Mouse (Mus musculus) left cerebral cortex, adult 2 months (tissue): Measurements from ENCODE around the gene Glud1. TPM values are rescaled to one million over a fixed set of nuclear protein-coding genes. Genes with fewer than 3 reads are reported as not detected.

Experiments
- DNase-seq, 2 experiments: peaks; one replicate each; pipeline ENCODE4 v3.0.0; 2021 to 2022; ENCODE audit warnings: low spot score in 2 of 2, mixed read lengths in 1 of 2; ENCODE audit errors: extremely low spot score in 1 of 2
- H3K27ac ChIP-seq: fragments of 200-600 bp; 2 replicates; pipeline ENCODE4 v1.8.1; 2022
- H3K4me3 ChIP-seq: fragments of 200-600 bp; 2 replicates; pipeline ENCODE4 v1.8.1; 2022
- CTCF ChIP-seq: fragments of 200-600 bp; IDR thresholded peaks from 2 replicates; pipeline ENCODE4 v1.8.1; 2022; ENCODE audit warnings: antibody characterized with exemption, mild to moderate bottlenecking, moderate library complexity
- intact Hi-C: fragments of 180-260 bp; cut with DNase I; formaldehyde crosslinking; loops from one replicate; pipeline ENCODE4 v1.15.1; 2025
- total RNA-seq, 2 experiments: library from RNA; stranded (reverse); gene quantifications; 2 replicates each; pipeline ENCODE4 v1.2.3; 2021

The Glud1 gene
- total RNA-seq, 2 experiments from 2014 or later = 281 to 285 TPM

- TF ChIP-seq CTCF = no peak
- Histone ChIP-seq H3K27ac (no peak overlapping the region), H3K4me3 (no peak overlapping the region)
- intact Hi-C loops = no loop called here
- no peak for DNase-seq
Observed at GRCm38 (mm10) chr14:34341993-34342392, 31.5 kb downstream of the Glud1 start.

DNA sequence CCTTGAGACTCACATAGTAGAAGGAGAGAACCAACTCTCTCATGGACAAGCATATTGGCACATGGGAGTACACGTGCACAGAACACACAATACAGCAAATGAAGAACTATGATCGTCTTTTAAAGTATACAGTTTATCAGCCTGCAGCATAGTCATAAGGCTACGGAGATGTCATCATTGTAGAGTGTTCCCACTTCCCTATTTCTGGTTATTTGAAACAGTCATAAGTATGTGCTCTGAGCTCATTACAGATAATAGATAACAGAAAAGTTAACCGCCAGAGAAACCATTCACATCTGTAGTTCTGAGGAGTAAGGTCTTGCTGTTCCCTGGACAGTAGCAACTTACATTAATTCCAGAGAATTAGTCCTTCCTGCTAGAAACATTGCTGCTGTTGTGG lies 32.6 kb downstream of the Glud1 start:
- TF ChIP-seq CTCF = no peak
- intact Hi-C loops = no loop called here

DNA sequence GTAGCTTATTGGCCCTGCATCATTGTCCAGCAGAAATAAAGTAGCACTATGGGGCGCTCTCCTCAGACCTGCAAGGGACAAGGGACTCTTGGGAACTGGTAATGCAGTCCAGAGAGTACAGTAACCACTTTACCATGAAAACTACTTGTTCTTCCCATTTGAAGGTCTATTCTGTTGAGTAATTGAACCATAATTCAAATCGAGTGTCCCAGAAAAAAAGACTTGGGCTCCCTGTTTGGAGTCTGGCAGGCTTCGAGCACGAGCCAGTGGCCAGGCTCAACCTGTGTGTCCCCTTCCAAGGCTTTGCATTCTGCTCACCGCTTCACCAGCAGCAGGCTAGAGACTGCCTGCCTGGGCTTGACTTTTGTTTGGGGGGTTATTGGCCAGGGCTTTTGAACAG lies 33.8 kb downstream of the Glud1 start:
- Histone ChIP-seq H3K4me3 (no peak overlapping the region), H3K27ac (no peak overlapping the region)
- intact Hi-C loops = no loop called here
- no peak for DNase-seq
- TF ChIP-seq CTCF = no peak

More for the DNA sequence above, 32.6 kb downstream of the Glud1 start:
- DNase-seq = no peak
- no peak overlapping the region for H3K27ac ChIP-seq
- H3K4me3 ChIP-seq = no peak overlapping the region

DNA sequence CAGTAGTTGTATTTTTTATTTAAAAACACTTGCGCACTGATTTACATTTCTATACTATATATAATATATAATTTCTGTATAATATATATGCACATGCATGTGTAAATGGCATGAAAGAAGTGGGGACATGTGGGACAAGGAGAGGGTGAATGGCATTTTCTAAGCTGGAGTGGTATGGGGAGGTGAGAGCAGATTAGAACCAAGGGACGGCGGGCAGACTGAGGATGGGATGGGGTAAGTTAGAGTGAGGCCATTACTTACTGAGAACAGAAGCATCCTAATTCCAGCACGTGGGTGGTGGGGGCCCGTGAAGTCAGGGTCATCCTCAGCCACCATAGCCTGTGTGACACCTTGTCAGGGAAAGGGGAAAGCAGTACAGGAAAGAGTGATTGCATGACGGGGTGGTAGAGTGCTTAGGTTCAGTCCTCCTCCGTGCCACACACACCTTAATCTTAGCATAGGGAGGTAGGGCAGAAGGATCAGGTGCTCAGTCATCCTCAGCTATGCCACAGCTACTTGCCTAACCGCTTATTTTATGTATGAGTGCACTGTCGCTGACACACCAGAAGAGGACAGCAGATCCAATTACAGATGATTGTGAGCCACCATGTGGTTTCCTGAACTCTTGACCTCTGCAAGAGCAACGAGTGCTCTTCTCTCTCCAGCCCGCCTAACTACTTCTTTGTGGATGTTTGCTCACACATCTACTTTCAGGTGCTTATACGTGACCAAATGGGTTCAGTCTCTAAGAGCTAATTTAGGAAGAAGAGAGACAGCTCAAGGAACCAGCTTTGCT lies 35.4 kb downstream of the Glud1 start:
- H3K4me3 ChIP-seq = no peak overlapping the region
- peak; percentile 20; the same call in 1 of the 2 replicates for TF ChIP-seq CTCF
- no peak for DNase-seq
- intact Hi-C loops = no loop called here
- H3K27ac ChIP-seq = no peak overlapping the region

- Histone ChIP-seq H3K4me3 (no peak overlapping the region), H3K27ac (no peak overlapping the region)
- intact Hi-C loops = no loop called here
- DNase-seq = no peak
- TF ChIP-seq CTCF = no peak
Observed at GRCm38 (mm10) chr14:34347084-34347483, 36.6 kb downstream of the Glud1 start.

GRCm38 (mm10) chr14:34348301-34348700 lies 37.8 kb downstream of the Glud1 start:
- DNase-seq = no peak
- TF ChIP-seq CTCF = no peak
- Histone ChIP-seq H3K27ac (no peak overlapping the region), H3K4me3 (no peak overlapping the region)
- intact Hi-C loops = no loop called here

GRCm38 (mm10) chr14:34349007-34349406 lies 38.5 kb downstream of the Glud1 start:
- no peak overlapping the region for H3K4me3 ChIP-seq
- DNase-seq = no peak
- intact Hi-C loops = no loop called here
- H3K27ac ChIP-seq = no peak overlapping the region
- no peak for TF ChIP-seq CTCF

- intact Hi-C loops = no loop called here
- H3K27ac ChIP-seq = no peak overlapping the region
- no peak for DNase-seq
- H3K4me3 ChIP-seq = no peak overlapping the region
- TF ChIP-seq CTCF = no peak
Observed at GRCm38 (mm10) chr14:34351660-34352059, 41.1 kb downstream of the Glud1 start.

GRCm38 (mm10) chr14:34352523-34352922 lies 42.0 kb downstream of the Glud1 start:
- no peak for DNase-seq
- no peak overlapping the region for H3K27ac ChIP-seq
- no peak overlapping the region for H3K4me3 ChIP-seq
- intact Hi-C loops = no loop called here
- TF ChIP-seq CTCF = no peak

DNA sequence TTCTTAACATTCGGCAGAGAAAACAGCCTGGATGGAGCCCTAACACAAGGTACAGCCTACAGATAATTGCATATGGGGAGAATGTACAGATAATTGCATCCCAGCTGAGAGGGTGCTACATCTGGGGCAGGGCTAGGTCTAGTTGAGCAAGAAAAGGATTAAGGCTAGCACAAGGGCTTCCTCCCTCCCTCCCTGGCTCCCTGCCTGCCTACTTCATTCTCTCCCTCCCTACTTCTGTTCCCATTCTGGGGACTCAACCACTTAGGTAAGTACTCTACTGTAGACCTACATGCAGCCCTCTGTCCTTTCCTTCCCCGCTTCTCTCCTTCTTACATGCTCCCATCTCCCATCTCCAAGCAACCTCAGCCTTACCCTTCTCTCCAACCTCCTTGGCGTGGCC lies 42.8 kb downstream of the Glud1 start:
- no peak for TF ChIP-seq CTCF
- DNase-seq = no peak

GRCm38 (mm10) chr14:34354456-34354855 lies 43.9 kb downstream of the Glud1 start:
- TF ChIP-seq CTCF = no peak
- Histone ChIP-seq H3K27ac (no peak overlapping the region), H3K4me3 (no peak overlapping the region)
- intact Hi-C loops = no loop called here
- no peak for DNase-seq

More for the DNA sequence above, 42.8 kb downstream of the Glud1 start:
- no peak overlapping the region for H3K27ac ChIP-seq
- H3K4me3 ChIP-seq = no peak overlapping the region
- intact Hi-C loops = no loop called here

GRCm38 (mm10) chr14:34355301-34355700 lies 44.8 kb downstream of the Glud1 start, which contains the start of gene Fam25c:
Gene Fam25c, minus strand, starts transcription at chr14:34355433.
- intact Hi-C loops = no loop called here
- Histone ChIP-seq H3K4me3 (no peak within 1 kb of the TSS), H3K27ac (no peak within 1 kb of the TSS)
- no peak for DNase-seq
- no peak for TF ChIP-seq CTCF
